Mouse (Mus musculus) midbrain, embryonic 11.5 days (tissue): ENCODE measurements around the gene Cog7. TPM values are rescaled to one million over a fixed set of nuclear protein-coding genes. Genes with fewer than 3 reads are reported as not detected.

Source experiments
- ATAC-seq: fragments of 200-750 bp; cut with Nextera tagmentation; 2 replicates; pipeline ENCODE4 v1.8.0; 2017; ENCODE audit warnings: moderate TSS enrichment, moderate library complexity; ENCODE audit not compliant: low FRiP score
- DNase-seq: peaks from one replicate; pipeline ENCODE4 v3.0.0; 2015; ENCODE audit warnings: low spot score; ENCODE audit errors: missing footprints
- H3K27ac ChIP-seq: fragments of 300-500 bp; sonication (generic); 2 replicates; pipeline ENCODE4 v1.5.1; 2014; ENCODE audit warnings: low read depth, low read length
- H3K27me3 ChIP-seq: fragments of 300-500 bp; sonication (generic); 2 replicates; pipeline ENCODE4 v1.6.1; 2014; ENCODE audit warnings: mild to moderate bottlenecking, low read length, moderate library complexity, mixed read lengths; ENCODE audit not compliant: control insufficient read depth, insufficient read depth
- H3K36me3 ChIP-seq: fragments of 300-500 bp; sonication (generic); 2 replicates; pipeline ENCODE4 v1.6.1; 2014; ENCODE audit warnings: mild to moderate bottlenecking, low read length, moderate library complexity, mixed read lengths; ENCODE audit not compliant: control insufficient read depth, insufficient read depth
- H3K4me1 ChIP-seq: fragments of 300-500 bp; sonication (generic); 2 replicates; pipeline ENCODE4 v1.6.1; 2014; ENCODE audit warnings: low read length; ENCODE audit not compliant: control insufficient read depth, insufficient read depth
- H3K4me2 ChIP-seq: fragments of 300-500 bp; sonication (generic); 2 replicates; pipeline ENCODE4 v1.6.1; 2014; ENCODE audit warnings: mild to moderate bottlenecking, moderate library complexity
- H3K4me3 ChIP-seq: fragments of 300-500 bp; sonication (generic); 2 replicates; pipeline ENCODE4 v1.5.1; 2014; ENCODE audit warnings: low read depth, low read length
- H3K9ac ChIP-seq: fragments of 300-500 bp; sonication (generic); 2 replicates; pipeline ENCODE4 v1.6.1; 2014; ENCODE audit warnings: low read length
- H3K9me3 ChIP-seq: fragments of 300-500 bp; sonication (generic); 2 replicates; pipeline ENCODE4 v1.6.1; 2016; ENCODE audit warnings: low read length; ENCODE audit not compliant: control insufficient read depth
- WGBS: fragments of 180-500 bp; shearing (Covaris S2); extraction: QIAGEN DNeasy Blood & Tissue Kit; methylation state at CpG from one replicate; pipeline ENCODE4 v1.1.7; 2014; 5-methylcytosine and 5-hydroxymethylcytosine counted together
- polyA plus RNA-seq: library from polyadenylated mRNA; unstranded; fragments of >200 nt; fragmentation: Nextera tagmentation; extraction: Ambion mirVana; gene quantifications from 2 replicates; pipeline ENCODE4 v1.2.1, GENCODE M21; 2014

The Cog7 gene
- polyA plus RNA-seq, 1 experiment from 2014 or later, result 14.5 TPM

GRCm38 (mm10) chr7:121931246-121931645, 50.3 kb downstream of the Cog7 start:
- Histone ChIP-seq H3K9ac (no peak overlapping the region), H3K4me2 (no peak overlapping the region), H3K4me1 (no peaks in the 10 kb centered on the region), H3K9me3 (no peaks in the 10 kb centered on the region), H3K4me3 (no peak overlapping the region), H3K27me3 (no peaks in the 10 kb centered on the region), H3K27ac (no peak overlapping the region), H3K36me3 (no peaks in the 10 kb centered on the region)
- peak; percentile 77 for DNase-seq
- no peak for ATAC-seq
- 37% methylated on average over 7 of the region's 7 CpGs for WGBS

- 99% methylated on average over 2 of the region's 2 CpGs for WGBS
- Histone ChIP-seq H3K9ac (no peak overlapping the region), H3K36me3 (no peaks in the 10 kb centered on the region), H3K27ac (no peak overlapping the region), H3K27me3 (no peaks in the 10 kb centered on the region), H3K4me2 (no peak overlapping the region), H3K4me1 (no peaks in the 10 kb centered on the region), H3K9me3 (no peaks in the 10 kb centered on the region), H3K4me3 (no peak overlapping the region)
- DNase-seq (peak; percentile 19), ATAC-seq (no peak)
Measured at GRCm38 (mm10) chr7:121927882-121928281, 53.6 kb downstream of the Cog7 start.

- WGBS, result 94% methylated on average over 7 of the region's 7 CpGs
- no peaks in the 10 kb centered on the region for H3K4me1 ChIP-seq
- no peak overlapping the region for H3K9ac ChIP-seq
- H3K4me3 ChIP-seq, result no peak overlapping the region
- H3K9me3 ChIP-seq, result no peaks in the 10 kb centered on the region
- H3K27me3 ChIP-seq, result no peaks in the 10 kb centered on the region
- ATAC-seq (no peak), DNase-seq (peak; percentile 49)
- H3K27ac ChIP-seq, result no peak overlapping the region
- H3K36me3 ChIP-seq, result no peaks in the 10 kb centered on the region
- H3K4me2 ChIP-seq, result no peak overlapping the region
Measured at GRCm38 (mm10) chr7:121924361-121924760, 57.1 kb downstream of the Cog7 start.

- no peaks in the 10 kb centered on the region for H3K36me3 ChIP-seq
- 89% methylated on average over 6 of the region's 6 CpGs for WGBS
- H3K27me3 ChIP-seq, result no peaks in the 10 kb centered on the region
- no peak overlapping the region for H3K4me3 ChIP-seq
- ATAC-seq (no peak), DNase-seq (no peak)
- no peak overlapping the region for H3K27ac ChIP-seq
- no peak overlapping the region for H3K4me2 ChIP-seq
- no peaks in the 10 kb centered on the region for H3K4me1 ChIP-seq
- H3K9ac ChIP-seq, result no peak overlapping the region
- no peaks in the 10 kb centered on the region for H3K9me3 ChIP-seq
Measured at GRCm38 (mm10) chr7:121913944-121914343, 67.6 kb downstream of the Cog7 start.

- H3K9ac ChIP-seq, result no peak overlapping the region
- H3K9me3 ChIP-seq, result no peaks in the 10 kb centered on the region
- no peak overlapping the region for H3K4me3 ChIP-seq
- no peak overlapping the region for H3K4me2 ChIP-seq
- no peaks in the 10 kb centered on the region for H3K27me3 ChIP-seq
- no peaks in the 10 kb centered on the region for H3K4me1 ChIP-seq
- ATAC-seq (no peak), DNase-seq (peak; percentile 28)
- no peak overlapping the region for H3K27ac ChIP-seq
- H3K36me3 ChIP-seq, result no peaks in the 10 kb centered on the region
- WGBS, result 68% methylated on average over 8 of the region's 8 CpGs
Measured at GRCm38 (mm10) chr7:121912250-121912649, 69.3 kb downstream of the Cog7 start.

- Histone ChIP-seq H3K27me3 (no peaks in the 10 kb centered on the region), H3K9me3 (no peaks in the 10 kb centered on the region), H3K4me3 (no peak overlapping the region), H3K4me1 (no peaks in the 10 kb centered on the region), H3K36me3 (no peaks in the 10 kb centered on the region), H3K9ac (no peak overlapping the region), H3K4me2 (no peak overlapping the region), H3K27ac (no peak overlapping the region)
- peak; percentile 51 for DNase-seq
- WGBS, result 82% methylated on average over 4 of the region's 4 CpGs
- no peak for ATAC-seq
Measured at GRCm38 (mm10) chr7:121906879-121907278, 74.6 kb downstream of the Cog7 start.

GRCm38 (mm10) chr7:121902757-121903411, 78.6 kb downstream of the Cog7 start:
- 79% methylated on average over 8 of the region's 8 CpGs for WGBS
- no peak overlapping the region for H3K4me2 ChIP-seq
- DNase-seq (no peak), ATAC-seq (no peak)
- no peaks in the 10 kb centered on the region for H3K9me3 ChIP-seq
- H3K4me3 ChIP-seq, result no peak overlapping the region
- no peak overlapping the region for H3K27ac ChIP-seq
- no peak overlapping the region for H3K9ac ChIP-seq
- H3K36me3 ChIP-seq, result no peaks in the 10 kb centered on the region
- no peaks in the 10 kb centered on the region for H3K27me3 ChIP-seq
- H3K4me1 ChIP-seq, result peaks cover 3% of the 10 kb centered on the region

GRCm38 (mm10) chr7:121899940-121900339, 81.6 kb downstream of the Cog7 start:
- DNase-seq (peak; percentile 85), ATAC-seq (peak; percentile 50; the same call in 1 of the 2 replicates)
- H3K27me3 ChIP-seq, result no peaks in the 10 kb centered on the region
- peak overlapping the region; percentile 17 for H3K4me2 ChIP-seq
- WGBS, result 10% methylated on average over 7 of the region's 7 CpGs
- H3K27ac ChIP-seq, result no peak overlapping the region
- H3K9ac ChIP-seq, result peak overlapping the region; percentile 9; the same call in 1 of the 2 replicates
- H3K4me1 ChIP-seq, result peaks cover 3% of the 10 kb centered on the region
- no peaks in the 10 kb centered on the region for H3K36me3 ChIP-seq
- H3K9me3 ChIP-seq, result no peaks in the 10 kb centered on the region
- H3K4me3 ChIP-seq, result no peak overlapping the region

- peak; percentile 55 for ATAC-seq
- no peaks in the 10 kb centered on the region for H3K9me3 ChIP-seq
- WGBS, result 9% methylated on average over 14 of the region's 14 CpGs
- peak; percentile 92 for DNase-seq
- H3K4me3 ChIP-seq, result peak overlapping the region; percentile 10; the same call in 1 of the 2 replicates
- H3K4me2 ChIP-seq, result peak overlapping the region; percentile 17
- H3K4me1 ChIP-seq, result peaks cover 3% of the 10 kb centered on the region
- no peaks in the 10 kb centered on the region for H3K27me3 ChIP-seq
- no peak overlapping the region for H3K27ac ChIP-seq
- no peaks in the 10 kb centered on the region for H3K36me3 ChIP-seq
- peak overlapping the region; percentile 4 for H3K9ac ChIP-seq
Measured at GRCm38 (mm10) chr7:121899311-121899710, 82.2 kb downstream of the Cog7 start.
